Mouse (Mus musculus) neural tube, embryonic 12.5 days (tissue): Measurements from ENCODE around the gene Itga6. TPM values are rescaled to one million over a fixed set of nuclear protein-coding genes. Genes with fewer than 3 reads are reported as not detected.

ENCODE experiments used
- ATAC-seq: fragments of 200-750 bp; cut with Nextera tagmentation; 2 replicates; pipeline ENCODE4 v1.8.0; 2017; ENCODE audit warnings: low read depth, mild to moderate bottlenecking, moderate TSS enrichment, moderate library complexity; ENCODE audit not compliant: low FRiP score
- H3K27ac ChIP-seq: fragments of 300-500 bp; sonication (generic); 2 replicates; pipeline ENCODE4 v1.5.1; 2016
- H3K27me3 ChIP-seq: fragments of 300-500 bp; sonication (generic); replicated peaks from 2 replicates; pipeline ENCODE4 v1.6.1; 2016; ENCODE audit warnings: mild to moderate bottlenecking
- H3K36me3 ChIP-seq: fragments of 300-500 bp; sonication (generic); 2 replicates; pipeline ENCODE4 v1.6.1; 2016; ENCODE audit warnings: mild to moderate bottlenecking
- H3K4me1 ChIP-seq: fragments of 300-500 bp; sonication (generic); 2 replicates; pipeline ENCODE4 v1.6.1; 2016
- H3K4me2 ChIP-seq: fragments of 300-500 bp; sonication (generic); replicated peaks from 2 replicates; pipeline ENCODE4 v1.6.1; 2016; ENCODE audit warnings: mild to moderate bottlenecking
- H3K4me3 ChIP-seq: fragments of 300-500 bp; sonication (generic); 2 replicates; pipeline ENCODE4 v1.5.1; 2016
- H3K9ac ChIP-seq: fragments of 300-500 bp; sonication (generic); 2 replicates; pipeline ENCODE4 v1.6.1; 2016; ENCODE audit warnings: mild to moderate bottlenecking
- H3K9me3 ChIP-seq: fragments of 300-500 bp; sonication (generic); 2 replicates; pipeline ENCODE4 v1.6.1; 2016; ENCODE audit warnings: mild to moderate bottlenecking
- WGBS: fragments of 180-500 bp; shearing (Covaris S2); methylation state at CpG from one replicate; pipeline ENCODE4 v1.1.7; 2016; 5-methylcytosine and 5-hydroxymethylcytosine counted together
- polyA plus RNA-seq: library from polyadenylated mRNA; unstranded; fragments of >200 nt; fragmentation: Nextera tagmentation; extraction: Ambion mirVana; gene quantifications from 2 replicates; pipeline ENCODE4 v1.2.1, GENCODE M21; 2016

Gene Itga6
- polyA plus RNA-seq, 1 experiment from 2014 or later: 35.7 TPM

- peaks cover 4% of the 10 kb centered on the region for H3K4me1 ChIP-seq
- WGBS: 3% methylated on average over 51 of the region's 51 CpGs
- H3K27ac ChIP-seq: 0 out of 2 replicates have a peak overlapping the region, but pooled peaks have one; percentile 20
Measured at GRCm38 (mm10) chr2:71873474-71874322, 128.3 kb downstream of the Itga6 start.

GRCm38 (mm10) chr2:71874422-71874821, 129.0 kb downstream of the Itga6 start:
- peaks cover 4% of the 10 kb centered on the region for H3K4me1 ChIP-seq
- H3K4me2 ChIP-seq: no peak overlapping the region
- H3K9ac ChIP-seq: no peak overlapping the region
- no peak overlapping the region for H3K27ac ChIP-seq
- no peaks in the 10 kb centered on the region for H3K9me3 ChIP-seq
- H3K36me3 ChIP-seq: no peaks in the 10 kb centered on the region
- H3K27me3 ChIP-seq: 0 out of 2 replicates have a peak, but pooled peaks cover 5% of the 10 kb centered on the region
- H3K4me3 ChIP-seq: no peak overlapping the region
- WGBS: 81% methylated on average over 2 of the region's 2 CpGs
- ATAC-seq: no peak

More at GRCm38 (mm10) chr2:71873474-71874322, 128.3 kb downstream of the Itga6 start:
- Histone ChIP-seq H3K4me2 (peak overlapping the region; percentile 92), H3K9ac (peak overlapping the region; percentile 67), H3K4me3 (peak overlapping the region; percentile 81), H3K36me3 (no peaks in the 10 kb centered on the region), H3K9me3 (no peaks in the 10 kb centered on the region), H3K27me3 (0 out of 2 replicates have a peak, but pooled peaks cover 5% of the 10 kb centered on the region)
- peak; percentile 68 for ATAC-seq

GRCm38 (mm10) chr2:71874836-71875235, 129.4 kb downstream of the Itga6 start:
- Histone ChIP-seq H3K27me3 (0 out of 2 replicates have a peak, but pooled peaks cover 5% of the 10 kb centered on the region), H3K27ac (no peak overlapping the region), H3K4me3 (no peak overlapping the region), H3K4me1 (peaks cover 4% of the 10 kb centered on the region), H3K4me2 (no peak overlapping the region), H3K9me3 (no peaks in the 10 kb centered on the region), H3K9ac (no peak overlapping the region), H3K36me3 (no peaks in the 10 kb centered on the region)
- 49% methylated on average over 2 of the region's 2 CpGs for WGBS
- no peak for ATAC-seq

GRCm38 (mm10) chr2:71877865-71878264, 132.4 kb downstream of the Itga6 start:
- Histone ChIP-seq H3K27ac (no peak overlapping the region), H3K36me3 (no peaks in the 10 kb centered on the region), H3K27me3 (0 out of 2 replicates have a peak, but pooled peaks cover 5% of the 10 kb centered on the region), H3K4me3 (no peak overlapping the region), H3K9me3 (no peaks in the 10 kb centered on the region), H3K4me1 (peaks cover 4% of the 10 kb centered on the region), H3K9ac (no peak overlapping the region), H3K4me2 (no peak overlapping the region)
- ATAC-seq: no peak
- 95% methylated on average over 4 of the region's 4 CpGs for WGBS

GRCm38 (mm10) chr2:71878441-71878840, 133.0 kb downstream of the Itga6 start:
- Histone ChIP-seq H3K9me3 (no peaks in the 10 kb centered on the region), H3K4me3 (no peak overlapping the region), H3K27me3 (0 out of 2 replicates have a peak, but pooled peaks cover 5% of the 10 kb centered on the region), H3K4me1 (peaks cover 4% of the 10 kb centered on the region), H3K36me3 (no peaks in the 10 kb centered on the region), H3K27ac (no peak overlapping the region), H3K4me2 (no peak overlapping the region), H3K9ac (no peak overlapping the region)
- 79% methylated on average over 2 of the region's 2 CpGs for WGBS
- ATAC-seq: no peak

- Histone ChIP-seq H3K4me3 (no peak overlapping the region), H3K4me1 (peaks cover under 1% of the 10 kb centered on the region; the same call in 1 of the 2 replicates), H3K27me3 (0 out of 2 replicates have a peak, but pooled peaks cover 5% of the 10 kb centered on the region), H3K9me3 (no peaks in the 10 kb centered on the region), H3K27ac (no peak overlapping the region), H3K4me2 (no peak overlapping the region), H3K9ac (no peak overlapping the region), H3K36me3 (no peaks in the 10 kb centered on the region)
- no peak for ATAC-seq
Measured at GRCm38 (mm10) chr2:71878943-71879342, 133.5 kb downstream of the Itga6 start.

GRCm38 (mm10) chr2:71882914-71883651, 137.7 kb downstream of the Itga6 start:
- Histone ChIP-seq H3K4me2 (no peak overlapping the region), H3K27me3 (no peaks in the 10 kb centered on the region), H3K4me1 (no peaks in the 10 kb centered on the region), H3K9ac (no peak overlapping the region), H3K36me3 (no peaks in the 10 kb centered on the region), H3K9me3 (no peaks in the 10 kb centered on the region), H3K4me3 (no peak overlapping the region), H3K27ac (no peak overlapping the region)
- 91% methylated on average over 19 of the region's 19 CpGs for WGBS
- ATAC-seq: no peak

- no peaks in the 10 kb centered on the region for H3K36me3 ChIP-seq
- WGBS: 91% methylated on average over 4 of the region's 4 CpGs
- no peak for ATAC-seq
- no peaks in the 10 kb centered on the region for H3K9me3 ChIP-seq
- no peaks in the 10 kb centered on the region for H3K27me3 ChIP-seq
- no peak overlapping the region for H3K4me3 ChIP-seq
- H3K4me1 ChIP-seq: no peaks in the 10 kb centered on the region
- H3K27ac ChIP-seq: no peak overlapping the region
- no peak overlapping the region for H3K9ac ChIP-seq
- no peak overlapping the region for H3K4me2 ChIP-seq
Measured at GRCm38 (mm10) chr2:71887269-71887668, 141.9 kb downstream of the Itga6 start.

- no peaks in the 10 kb centered on the region for H3K4me1 ChIP-seq
- no peak overlapping the region for H3K4me3 ChIP-seq
- H3K4me2 ChIP-seq: no peak overlapping the region
- 79% methylated on average over 4 of the region's 4 CpGs for WGBS
- no peaks in the 10 kb centered on the region for H3K9me3 ChIP-seq
- H3K27me3 ChIP-seq: no peaks in the 10 kb centered on the region
- H3K36me3 ChIP-seq: no peaks in the 10 kb centered on the region
- H3K9ac ChIP-seq: no peak overlapping the region
- no peak for ATAC-seq
- no peak overlapping the region for H3K27ac ChIP-seq
Measured at GRCm38 (mm10) chr2:71888437-71888836, 143.0 kb downstream of the Itga6 start.

GRCm38 (mm10) chr2:71891536-71891935, 146.1 kb downstream of the Itga6 start:
- Histone ChIP-seq H3K9ac (no peak overlapping the region), H3K27ac (no peak overlapping the region), H3K27me3 (no peaks in the 10 kb centered on the region), H3K4me1 (no peaks in the 10 kb centered on the region), H3K36me3 (no peaks in the 10 kb centered on the region), H3K4me3 (no peak overlapping the region), H3K9me3 (no peaks in the 10 kb centered on the region), H3K4me2 (no peak overlapping the region)
- no peak for ATAC-seq
- 85% methylated on average over 2 of the region's 2 CpGs for WGBS

GRCm38 (mm10) chr2:71892741-71893349, 147.4 kb downstream of the Itga6 start:
- H3K9ac ChIP-seq: no peak overlapping the region
- no peak overlapping the region for H3K4me2 ChIP-seq
- no peak overlapping the region for H3K27ac ChIP-seq
- H3K4me1 ChIP-seq: peaks cover 10% of the 10 kb centered on the region
- ATAC-seq: no peak
- no peak overlapping the region for H3K4me3 ChIP-seq
- no peaks in the 10 kb centered on the region for H3K9me3 ChIP-seq
- no peaks in the 10 kb centered on the region for H3K27me3 ChIP-seq
- 94% methylated on average over 7 of the region's 7 CpGs for WGBS
- no peaks in the 10 kb centered on the region for H3K36me3 ChIP-seq
